Mouse (Mus musculus): ENCODE data around the gene Ostm1. TPM values are rescaled to one million over a fixed set of nuclear protein-coding genes. Genes with fewer than 3 reads are reported as not detected.

The Ostm1 gene
- total RNA-seq, 2 experiments from 2014 or later = 18.0 to 20.6 TPM

DNA sequence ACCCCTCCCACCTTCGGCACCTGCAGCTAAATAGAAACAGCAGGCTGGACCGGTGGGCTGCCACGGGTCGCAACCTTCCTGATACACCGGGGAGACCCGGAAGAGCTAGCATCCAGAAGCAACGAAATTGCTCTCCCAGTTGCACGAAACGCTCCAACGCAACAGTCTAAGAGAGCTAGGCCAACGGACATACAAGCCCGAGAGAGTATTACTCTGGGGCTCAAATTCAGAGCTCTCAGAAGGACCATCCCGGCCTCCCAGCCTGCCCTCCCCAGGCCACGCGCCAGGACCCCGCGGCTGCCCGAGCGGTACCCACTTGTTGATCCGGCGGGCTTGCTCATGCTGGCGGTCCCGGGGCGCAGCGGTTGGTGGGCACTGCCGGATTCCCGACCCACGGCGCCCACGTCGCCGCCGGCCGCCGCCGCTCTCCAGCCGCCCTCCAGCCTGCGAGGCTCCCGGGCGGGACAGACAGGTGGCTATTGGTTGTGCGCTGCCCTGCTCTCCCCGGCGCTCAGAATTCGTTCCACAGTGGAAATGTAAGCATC lies 984 bp upstream of the Ostm1 start:
- DNase-seq = no peak

DNA sequence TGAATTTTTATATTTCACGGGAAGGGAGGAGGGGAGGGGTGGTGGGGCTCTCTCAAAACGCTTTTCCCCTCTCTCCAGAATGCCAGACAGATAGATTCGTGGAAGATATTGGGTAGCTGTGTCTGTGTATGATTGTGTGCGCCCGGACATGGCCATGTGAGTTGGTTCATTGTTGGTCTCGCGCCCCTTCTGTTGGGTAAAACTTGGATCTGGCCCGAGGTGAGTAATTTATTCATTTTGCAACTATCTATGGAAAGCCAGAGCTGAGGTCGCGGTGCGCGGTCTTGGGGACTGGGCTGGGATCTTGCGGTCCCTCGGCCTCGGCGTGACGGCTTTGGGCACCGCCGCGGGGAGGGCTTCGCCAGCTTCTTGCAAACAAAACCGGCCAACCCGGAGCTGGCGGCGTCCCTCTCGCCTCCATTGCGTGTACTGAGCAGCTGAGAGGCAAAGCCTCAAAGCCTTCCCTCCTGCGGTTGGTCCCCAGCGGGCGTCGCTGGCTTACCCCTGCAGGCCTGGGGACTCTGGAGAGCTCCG lies 347 bp downstream of the Ostm1 start:
- DNase-seq = no peak

GRCm38 (mm10) chr10:42584436-42584983 lies 888 bp downstream of the Ostm1 start:
- DNase-seq = no peak

GRCm38 (mm10) chr10:42585156-42585555 lies 1.5 kb downstream of the Ostm1 start:
- no peak for DNase-seq

GRCm38 (mm10) chr10:42585596-42586305 lies 2.1 kb downstream of the Ostm1 start:
- DNase-seq = no peak

DNA sequence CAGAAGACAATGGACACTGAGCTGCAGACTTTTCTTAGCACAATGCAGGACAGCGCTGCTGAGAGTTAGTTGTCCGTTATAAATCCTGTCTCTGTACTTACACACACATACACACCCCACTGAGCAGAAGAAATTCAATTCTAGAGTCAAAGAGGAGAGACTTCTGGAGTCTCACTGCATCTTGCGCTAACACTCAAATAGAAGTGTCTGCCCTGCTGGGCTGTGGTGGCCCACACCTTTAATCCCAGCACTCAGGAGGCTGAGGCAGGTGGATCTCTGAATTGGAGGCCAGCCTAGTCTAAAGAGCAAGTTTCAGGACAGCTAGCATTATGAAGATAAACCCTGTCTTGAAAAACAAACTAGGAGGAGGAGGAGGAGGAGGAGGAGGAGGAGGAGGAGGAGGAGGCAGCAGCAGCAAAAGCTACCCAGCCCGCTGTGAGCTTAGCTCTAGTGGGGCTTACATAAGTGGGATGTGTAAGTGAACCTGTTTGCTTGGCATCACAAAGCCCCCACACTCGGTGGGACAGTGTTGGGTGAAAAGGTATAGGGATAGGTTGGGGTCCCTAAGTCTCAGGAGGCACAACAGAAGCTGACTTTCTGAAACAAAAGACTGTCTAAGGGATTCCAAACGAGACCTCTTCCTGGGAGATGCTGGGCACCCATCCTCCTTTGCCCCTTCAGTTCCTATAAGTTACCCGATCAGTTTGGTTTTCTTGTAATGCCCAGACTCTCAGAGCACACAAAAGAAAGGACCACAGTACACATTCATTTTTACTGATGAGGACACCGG lies 4.5 kb downstream of the Ostm1 start:
- DNase-seq = no peak

- DNase-seq = no peak
These were observed 5.9 kb downstream of the Ostm1 start for GRCm38 (mm10) chr10:42589505-42589904.

- DNase-seq = no peak
These were observed 6.9 kb downstream of the Ostm1 start for GRCm38 (mm10) chr10:42590261-42591184.

DNA sequence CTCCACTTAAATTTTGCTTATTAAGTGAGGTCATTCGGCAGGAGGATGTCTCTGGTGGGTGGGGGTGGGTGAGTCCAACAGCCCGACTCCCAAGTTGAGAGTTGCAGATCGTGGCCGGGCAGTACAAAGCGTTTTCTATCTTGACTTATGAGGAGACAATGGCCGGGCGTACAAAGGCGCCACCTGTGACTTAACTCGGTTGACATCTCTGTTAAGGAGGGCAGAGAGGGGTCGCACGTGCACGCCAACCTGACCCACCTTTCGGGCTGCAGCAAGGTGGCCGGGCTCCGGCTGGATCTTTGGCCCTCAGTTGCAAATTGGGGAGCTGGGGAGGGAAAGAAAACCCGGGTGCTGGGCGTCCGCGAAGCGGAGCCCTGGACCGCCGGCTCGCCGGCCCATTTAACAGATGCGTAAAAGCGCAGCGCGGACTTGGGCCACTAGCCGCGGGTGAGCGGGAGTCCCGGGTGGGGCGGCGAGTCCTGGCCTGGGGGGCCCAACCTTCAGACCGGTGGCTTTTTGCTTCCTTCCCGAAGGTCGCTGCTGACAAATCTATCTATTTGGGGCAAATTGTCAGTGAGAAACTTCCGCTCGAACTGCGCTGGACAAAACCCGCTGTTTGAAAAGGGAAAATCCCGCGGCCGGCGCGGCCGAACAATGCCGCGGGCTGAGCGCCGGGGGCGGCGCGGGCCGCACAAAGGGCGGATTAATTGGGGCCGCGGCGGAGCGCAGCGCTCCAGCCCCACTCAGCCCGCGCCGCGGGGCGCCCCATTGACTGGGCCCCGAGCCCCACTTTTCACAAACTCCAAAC lies 7.8 kb downstream of the Ostm1 start:
- DNase-seq = no peak

DNA sequence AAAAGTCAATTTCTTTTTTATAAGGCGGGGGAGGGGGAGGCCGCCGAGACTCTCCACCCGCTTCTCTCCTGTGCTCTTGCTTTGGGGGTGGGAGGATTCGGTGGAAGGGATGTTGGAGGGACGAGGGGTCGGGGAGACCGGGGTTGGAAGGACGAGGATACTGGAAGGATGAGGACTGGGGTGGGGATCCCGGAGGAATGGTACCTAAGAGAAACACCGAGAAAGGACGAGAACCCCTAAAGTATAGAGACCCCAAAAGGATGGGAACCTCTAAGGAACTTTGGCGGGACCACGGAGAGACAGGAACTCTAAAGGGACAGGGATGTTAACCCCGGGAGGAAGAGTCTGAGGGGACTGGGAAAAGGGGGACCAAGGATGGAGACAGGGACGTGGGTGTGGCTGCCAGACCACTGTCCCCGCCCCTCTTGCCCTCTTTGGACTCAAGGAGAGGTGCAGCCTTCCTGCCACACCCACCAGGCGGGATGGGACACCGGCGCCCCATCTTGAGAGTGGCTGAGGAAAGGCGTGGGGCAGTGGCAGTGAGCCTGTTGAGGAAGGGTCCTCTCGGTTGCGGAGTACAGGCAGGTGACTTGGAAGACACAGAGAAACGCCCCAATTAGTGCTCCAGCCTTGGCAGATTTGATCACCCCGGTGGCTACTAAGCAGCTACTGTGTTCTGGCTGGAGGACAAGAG lies 8.5 kb downstream of the Ostm1 start:
- DNase-seq = no peak

DNA sequence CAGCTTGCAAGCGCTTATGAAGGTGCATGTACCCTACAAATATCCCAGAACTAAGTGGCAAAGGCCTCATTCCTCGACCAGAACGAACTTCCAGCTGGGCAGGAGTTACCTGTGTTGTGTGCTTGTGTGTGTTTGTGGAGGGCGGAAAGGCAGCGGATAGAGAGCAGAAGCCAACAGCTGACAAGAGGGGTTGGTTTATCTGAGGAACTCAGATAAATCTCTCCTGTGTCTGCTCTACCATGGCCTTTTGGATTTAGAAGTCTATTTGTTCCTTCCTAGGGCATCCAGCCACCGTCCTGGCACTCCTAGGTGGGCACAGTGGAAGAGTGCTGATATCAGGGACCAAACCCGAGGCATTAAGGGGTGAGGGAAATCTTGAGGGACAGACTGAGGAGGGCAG lies 9.6 kb downstream of the Ostm1 start:
- no peak for DNase-seq

- DNase-seq = no peak
These were observed 15.0 kb downstream of the Ostm1 start for GRCm38 (mm10) chr10:42598615-42599014.

GRCm38 (mm10) chr10:42601556-42601955 lies 17.9 kb downstream of the Ostm1 start:
- DNase-seq = no peak

- no peak for DNase-seq
These were observed 21.3 kb downstream of the Ostm1 start for GRCm38 (mm10) chr10:42604874-42605273.

GRCm38 (mm10) chr10:42606757-42607156 lies 23.1 kb downstream of the Ostm1 start:
- DNase-seq = no peak

GRCm38 (mm10) chr10:42613075-42613474 lies 29.5 kb downstream of the Ostm1 start:
- no peak for DNase-seq

DNA sequence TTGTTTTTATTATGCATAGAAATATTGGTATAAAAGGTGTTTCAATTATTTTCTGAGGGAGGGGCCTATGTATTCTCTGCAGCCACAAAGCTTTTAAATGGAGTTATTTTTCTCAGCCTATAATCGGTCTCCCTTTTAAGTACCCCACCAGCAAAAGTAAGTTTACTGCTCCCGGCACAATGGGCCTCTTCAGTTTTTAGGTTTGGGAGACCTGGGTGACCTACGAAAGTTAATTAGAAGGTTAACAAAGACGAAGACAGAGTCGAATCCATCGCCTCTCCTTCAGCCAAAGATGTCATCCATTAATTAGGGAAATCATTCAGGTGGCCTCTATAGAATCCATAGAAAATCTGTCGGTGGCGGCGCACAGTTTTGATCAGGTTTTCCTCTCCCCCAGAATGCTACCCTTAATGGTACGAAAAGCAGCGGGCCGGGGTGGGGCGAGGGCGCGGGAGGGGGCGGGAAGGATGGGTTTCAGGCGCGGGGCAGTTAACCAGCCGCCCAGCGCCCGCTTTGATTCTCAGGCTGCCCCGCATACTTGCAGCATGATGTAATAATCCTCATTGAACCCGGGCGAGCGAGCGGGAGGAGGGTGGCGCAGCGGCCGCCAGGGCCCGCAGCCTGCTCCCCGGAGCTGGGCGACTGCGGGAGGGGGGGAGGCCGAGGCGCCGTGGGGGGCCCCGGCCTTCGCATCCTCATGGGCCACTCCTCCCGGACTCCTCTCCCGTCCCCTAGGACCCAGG lies 30.2 kb downstream of the Ostm1 start:
- no peak for DNase-seq

DNA sequence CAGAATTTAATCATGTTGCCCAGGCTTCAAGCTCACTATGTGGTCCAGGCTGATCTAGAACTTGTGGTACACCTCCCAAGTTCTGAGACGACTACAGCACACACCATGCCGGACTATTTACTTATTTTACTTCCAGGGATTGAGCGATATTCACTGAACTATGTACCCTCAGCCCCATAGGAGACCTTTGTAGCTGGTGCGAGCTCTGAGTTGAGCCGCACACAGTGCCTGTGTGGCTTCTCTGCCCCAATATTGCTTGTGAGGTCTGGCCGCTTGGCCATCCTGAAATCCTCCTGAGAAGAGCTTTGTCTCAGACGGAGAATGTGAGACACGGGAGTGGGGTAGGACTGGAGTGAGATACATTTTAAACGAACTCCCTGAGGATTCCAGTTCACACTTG lies 31.1 kb downstream of the Ostm1 start:
- no peak for DNase-seq

- DNase-seq = no peak
These were observed 34.7 kb downstream of the Ostm1 start for GRCm38 (mm10) chr10:42618291-42618690.

All from gastrocnemius, postnatal 25 days (tissue).